Mouse (Mus musculus): ENCODE results near the gene Stpg2.
"Not testable (repeated sequence)": the region's sequence is repeated elsewhere in the genome, so short reads cannot be mapped to it uniquely, and the experiment has no call there.

Gene Stpg2

DNA sequence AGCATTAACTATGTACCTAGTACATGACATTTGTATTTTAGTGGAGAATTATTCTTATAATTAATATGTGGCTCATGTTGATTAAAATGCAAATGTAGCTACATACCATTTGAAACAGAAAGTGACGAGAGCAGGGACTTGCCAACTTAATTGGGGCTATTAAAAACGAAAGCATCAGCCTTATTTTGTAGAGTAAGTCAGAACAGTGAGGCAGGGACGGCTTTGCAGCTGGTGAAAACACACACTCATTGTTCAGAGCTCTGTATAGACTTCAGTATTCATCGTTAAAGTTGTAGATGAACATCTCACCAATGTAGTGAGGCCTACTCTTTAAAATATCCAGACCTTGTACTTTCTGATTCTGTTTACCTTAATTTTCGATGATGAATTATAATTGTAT, 213.6 kb downstream of the Stpg2 start:
- DNase-seq (ENCODE audit: low spot score in 2 of 2): no peak

DNA sequence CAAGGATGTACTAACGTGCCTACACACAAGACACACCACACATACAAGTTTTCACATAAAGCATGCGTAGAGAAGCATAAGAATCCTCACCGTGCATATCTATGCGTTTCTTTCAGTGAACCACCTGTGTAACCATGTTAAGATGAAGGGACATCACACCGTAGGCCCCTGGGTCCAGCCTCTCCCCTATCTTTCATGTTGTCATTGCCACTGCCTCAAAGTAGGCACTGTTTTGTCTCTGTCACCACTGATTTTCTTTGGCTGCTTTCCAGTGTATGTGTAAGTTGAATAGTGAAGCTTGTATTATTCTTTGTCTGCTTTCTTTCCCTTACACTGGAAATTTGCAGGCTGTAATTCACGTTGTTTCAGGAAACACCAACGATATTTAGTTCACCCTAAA, 236.7 kb downstream of the Stpg2 start:
- DNase-seq (ENCODE audit: low spot score in 2 of 2): no peak

DNA sequence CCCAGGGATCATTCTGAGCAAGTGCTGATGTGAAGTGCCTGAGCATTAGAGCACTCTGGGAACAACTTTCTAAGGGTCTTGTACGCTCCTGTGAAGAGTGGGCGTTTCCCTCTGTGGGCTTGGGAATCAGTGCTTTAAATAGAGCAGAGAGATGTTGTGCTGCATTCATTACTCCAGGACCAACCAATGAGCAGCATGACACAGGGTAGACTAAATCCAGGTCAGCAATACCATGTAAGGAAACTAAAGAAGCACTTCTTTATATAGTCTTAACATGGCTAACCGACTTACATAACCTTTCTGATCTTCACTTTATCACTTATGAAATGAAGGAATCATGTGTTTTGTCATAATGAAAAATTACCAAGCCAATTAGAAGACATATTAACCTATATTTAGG, 290.4 kb downstream of the Stpg2 start:
- no peak for DNase-seq (ENCODE audit: low spot score in 2 of 2)

DNA sequence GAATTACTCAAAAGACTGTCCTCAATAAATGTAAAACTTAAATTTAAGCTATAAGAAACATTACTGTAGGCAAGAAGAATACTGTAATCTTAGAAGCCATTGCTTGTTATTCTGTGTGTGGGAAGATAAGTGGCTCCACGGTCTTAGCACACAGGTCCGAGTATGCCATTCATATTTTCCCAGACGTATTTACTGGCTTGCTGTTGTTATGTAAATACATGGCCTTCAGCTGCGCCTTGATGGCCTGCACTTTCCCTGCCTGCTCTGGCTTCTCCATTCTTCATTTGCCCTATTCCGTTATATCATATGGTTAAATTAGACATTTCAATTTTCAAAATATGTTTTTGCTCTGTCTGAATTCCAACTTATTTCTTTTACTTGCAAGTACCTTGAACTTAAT, 296.7 kb downstream of the Stpg2 start:
- no peak for DNase-seq (ENCODE audit: low spot score in 2 of 2)

DNA sequence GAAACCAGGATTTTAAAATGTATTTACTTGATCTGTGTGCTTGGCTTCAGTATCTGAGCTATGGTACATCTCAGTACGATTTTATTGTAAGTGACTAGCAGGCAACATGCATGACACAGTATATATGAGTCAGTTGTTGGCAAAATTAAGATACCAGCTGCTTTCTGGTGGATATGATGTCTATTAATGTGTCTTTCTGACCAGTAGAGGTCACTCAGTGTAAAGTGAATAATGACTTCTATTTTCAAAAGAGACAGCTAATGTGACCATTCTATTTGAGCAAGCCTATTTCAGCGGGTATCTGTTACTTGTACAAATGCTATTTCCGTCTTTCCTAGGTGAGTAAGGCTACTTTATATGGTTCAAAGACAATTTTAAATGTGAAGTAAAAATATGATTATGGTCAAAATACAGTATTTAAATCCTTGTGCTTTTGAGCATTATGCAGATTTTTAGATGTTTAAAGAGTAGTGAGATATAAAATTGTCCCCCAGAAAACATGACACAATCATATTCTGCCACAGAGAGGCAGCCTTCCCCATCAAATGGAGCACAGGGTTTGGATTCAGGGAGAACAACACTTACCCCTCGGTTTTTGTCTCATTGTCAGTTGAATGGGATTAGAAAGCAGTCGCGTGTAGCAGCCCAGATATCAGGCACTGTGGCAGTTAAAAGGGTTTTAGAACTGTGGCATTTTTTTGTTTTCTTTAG, 303.9 kb downstream of the Stpg2 start:
- DNase-seq (ENCODE audit: low spot score in 2 of 2): peak; percentile 41 to 43

DNA sequence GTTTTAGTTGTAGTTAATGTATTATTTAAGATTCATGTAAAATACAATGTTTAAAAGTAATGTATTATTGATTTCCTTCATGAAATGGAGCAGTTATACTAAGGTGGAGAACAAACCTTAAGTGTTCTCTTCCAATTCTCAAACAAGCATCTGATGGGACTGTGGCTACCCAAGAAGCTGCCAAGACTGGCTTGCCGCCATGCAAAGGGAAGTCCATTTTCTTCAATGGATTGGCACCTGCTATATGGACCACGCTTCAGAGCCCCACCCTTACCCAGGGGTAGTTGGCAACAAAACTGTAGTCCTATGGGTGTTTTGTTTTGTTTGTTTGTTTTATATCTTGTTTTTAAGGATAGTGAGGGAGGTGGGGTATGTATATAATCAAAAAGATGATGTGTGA, 373.0 kb downstream of the Stpg2 start:
- no peak for DNase-seq (ENCODE audit: low spot score in 2 of 2)

DNA sequence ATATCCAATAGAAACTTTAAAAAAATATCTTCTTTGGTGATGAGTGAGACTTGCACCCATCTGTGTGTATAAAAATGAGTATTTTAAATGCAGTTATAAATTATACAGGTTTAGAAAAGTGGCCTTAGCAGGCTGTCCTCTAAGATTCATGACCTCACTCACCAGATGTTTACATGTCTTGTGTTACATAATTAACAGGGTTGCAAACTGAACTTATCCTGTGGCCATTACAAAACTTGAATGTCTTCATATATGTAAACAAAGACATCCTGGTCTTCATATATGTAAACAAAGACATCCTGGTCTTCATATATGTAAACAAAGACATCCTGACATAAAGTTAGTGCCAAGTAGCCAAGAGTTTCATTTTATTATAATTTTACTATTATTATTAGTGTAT, 375.8 kb downstream of the Stpg2 start:
- no peak for DNase-seq (ENCODE audit: low spot score in 2 of 2)

DNA sequence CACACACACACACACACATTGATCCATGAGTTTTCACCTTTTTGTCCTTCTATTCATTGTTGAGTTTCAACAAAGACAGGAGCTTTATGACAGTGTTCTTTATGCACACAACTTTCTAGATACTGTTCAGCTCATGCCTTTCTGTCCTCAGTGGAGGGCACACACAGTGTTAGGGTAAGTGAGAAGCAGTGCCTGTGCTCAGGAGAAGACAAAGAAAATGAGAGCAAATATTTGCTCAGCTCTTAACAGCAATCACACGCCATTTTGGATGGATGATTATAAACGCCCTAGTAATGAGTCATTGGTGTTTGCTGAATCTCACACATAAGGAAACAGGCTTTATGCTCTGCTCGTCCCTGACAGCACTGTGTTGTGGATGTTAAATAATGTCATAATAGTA, 394.0 kb downstream of the Stpg2 start:
- DNase-seq (ENCODE audit: low spot score in 2 of 2): no peak

DNA sequence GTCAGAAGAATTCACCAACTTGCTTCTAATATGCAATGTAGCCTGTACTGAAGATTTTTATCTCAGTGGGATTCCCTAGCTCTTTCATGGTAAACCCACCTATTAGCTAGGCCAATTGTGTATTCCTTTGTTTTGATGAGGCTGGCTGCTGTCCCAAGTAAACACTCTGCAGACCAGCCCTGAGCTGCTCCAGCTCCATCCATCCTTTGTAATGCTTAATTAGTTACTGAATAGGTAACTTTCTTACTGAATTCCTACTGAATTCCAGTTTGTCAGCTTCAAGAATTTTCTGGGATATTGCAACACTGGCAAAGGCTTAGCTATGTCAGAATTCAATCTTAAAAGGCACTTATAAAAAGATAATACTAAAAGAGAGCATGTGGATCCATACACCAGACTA, 402.8 kb downstream of the Stpg2 start:
- DNase-seq (ENCODE audit: low spot score in 2 of 2): not testable (repeated sequence)

DNA sequence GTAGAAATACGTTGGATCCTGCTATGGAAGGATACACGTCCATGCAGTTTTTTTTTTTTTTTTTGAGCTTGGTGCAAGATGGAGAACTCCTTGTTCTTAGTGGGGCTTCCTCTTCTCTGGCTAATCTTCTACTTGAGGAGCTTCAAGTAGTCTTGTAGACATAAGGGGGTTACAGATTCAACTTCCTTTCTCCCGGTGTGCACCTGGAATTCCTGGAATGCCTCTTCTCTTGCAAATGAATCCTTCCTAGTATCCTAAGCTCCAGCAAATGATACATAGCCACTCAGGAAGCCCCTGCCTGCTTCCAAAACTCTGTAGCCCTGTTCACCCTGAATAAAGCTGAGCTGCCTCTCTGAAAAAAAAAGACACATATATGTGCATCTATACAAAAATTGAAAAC, 409.1 kb downstream of the Stpg2 start:
- DNase-seq (ENCODE audit: low spot score in 2 of 2): no peak

DNA sequence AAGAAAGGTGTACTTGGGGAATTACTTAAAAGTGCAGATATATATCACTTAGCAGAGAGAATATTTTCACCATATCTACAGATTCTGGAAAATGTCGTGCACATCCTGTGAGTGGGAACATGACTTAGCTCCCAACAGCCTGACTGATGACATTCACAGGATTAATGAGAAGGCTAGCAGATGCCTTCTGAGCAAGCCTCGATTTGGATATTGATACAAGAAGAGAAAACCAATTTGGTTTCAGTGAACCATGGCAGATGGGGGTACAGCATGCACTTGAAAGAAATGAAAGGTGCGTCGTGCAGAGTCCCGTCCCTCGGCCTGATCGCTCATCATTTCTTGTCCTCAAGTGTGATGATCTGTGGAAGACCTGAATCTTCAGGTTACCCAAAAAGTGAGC, 410.3 kb downstream of the Stpg2 start:
- no peak for DNase-seq (ENCODE audit: low spot score in 2 of 2)

DNA sequence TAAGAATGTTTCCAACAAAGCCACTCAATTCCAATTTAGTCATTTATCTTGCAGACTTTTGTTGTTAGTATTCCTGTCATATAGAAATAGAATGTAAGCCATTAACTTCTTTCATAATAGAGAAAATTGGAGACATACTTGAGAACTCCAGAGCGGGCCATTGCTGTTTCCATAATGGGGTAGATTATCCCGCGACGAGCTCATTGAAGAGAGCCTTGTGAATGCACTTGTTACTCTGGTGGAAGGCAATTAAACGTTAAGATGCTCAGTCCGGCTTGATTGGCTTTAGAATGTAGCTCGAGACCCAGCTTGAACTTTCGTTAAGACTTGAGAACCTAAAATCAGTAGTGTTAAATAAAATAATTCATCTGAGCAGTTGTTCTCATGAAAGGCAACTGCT, 432.4 kb downstream of the Stpg2 start:
- no peak for DNase-seq (ENCODE audit: low spot score in 2 of 2)

DNA sequence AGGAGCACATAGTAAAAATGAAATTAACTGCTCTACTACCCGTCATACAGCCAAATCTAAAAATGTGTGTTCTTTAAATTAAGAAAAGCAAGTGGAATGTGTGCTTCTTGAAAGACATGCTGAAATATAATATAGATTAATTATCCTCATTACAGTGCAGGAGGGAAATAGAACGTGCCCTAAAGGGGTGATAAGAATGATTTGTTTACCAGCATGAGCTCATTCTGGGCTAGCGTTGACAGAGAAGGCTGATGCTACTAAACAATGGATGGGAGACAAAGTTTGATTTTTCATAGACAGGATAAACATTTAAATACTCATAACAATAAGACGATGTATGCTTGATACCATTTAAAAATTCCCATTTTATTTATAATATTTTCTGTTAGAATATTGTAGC, 446.0 kb downstream of the Stpg2 start:
- DNase-seq (ENCODE audit: low spot score in 2 of 2): no peak

DNA sequence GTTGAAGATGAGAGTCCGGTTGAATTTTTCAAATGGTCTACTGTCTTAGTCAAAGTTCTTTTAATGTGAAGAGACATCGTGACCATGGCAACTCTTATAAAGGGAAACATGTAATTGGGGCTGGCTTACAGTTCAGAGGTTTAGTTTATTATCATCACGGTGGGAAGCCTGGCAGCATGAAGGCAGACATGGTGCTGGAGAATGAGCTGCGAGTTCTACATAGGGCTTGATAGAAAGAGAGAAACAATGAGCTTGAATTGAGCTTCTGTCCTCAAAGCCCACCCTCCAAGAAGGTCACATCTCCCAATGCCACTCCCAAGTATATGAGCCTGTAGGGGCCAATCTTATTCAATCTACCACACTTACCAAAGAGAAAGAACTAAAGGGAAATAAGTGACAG, 453.9 kb downstream of the Stpg2 start:
- no peak for DNase-seq (ENCODE audit: low spot score in 2 of 2)

DNA sequence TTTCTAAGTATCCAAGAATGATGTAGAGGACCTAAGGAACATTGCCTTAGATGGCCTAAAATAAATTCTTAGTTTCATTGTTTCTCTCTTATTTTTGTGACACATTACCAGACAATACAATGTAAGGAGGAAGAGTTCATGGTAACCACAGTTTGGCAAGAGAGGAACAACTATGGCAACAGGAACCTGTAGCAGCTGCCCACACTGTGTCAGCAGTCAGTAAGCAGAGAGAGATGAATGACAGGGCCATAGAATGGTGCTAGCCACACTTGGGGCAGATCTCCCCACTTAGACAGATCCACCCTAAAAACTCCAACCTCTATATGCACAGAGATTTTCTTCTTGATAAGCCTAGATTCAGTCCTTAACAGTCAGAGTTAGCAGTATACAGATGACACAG, 456.7 kb downstream of the Stpg2 start:
- DNase-seq (ENCODE audit: low spot score in 2 of 2): no peak

DNA sequence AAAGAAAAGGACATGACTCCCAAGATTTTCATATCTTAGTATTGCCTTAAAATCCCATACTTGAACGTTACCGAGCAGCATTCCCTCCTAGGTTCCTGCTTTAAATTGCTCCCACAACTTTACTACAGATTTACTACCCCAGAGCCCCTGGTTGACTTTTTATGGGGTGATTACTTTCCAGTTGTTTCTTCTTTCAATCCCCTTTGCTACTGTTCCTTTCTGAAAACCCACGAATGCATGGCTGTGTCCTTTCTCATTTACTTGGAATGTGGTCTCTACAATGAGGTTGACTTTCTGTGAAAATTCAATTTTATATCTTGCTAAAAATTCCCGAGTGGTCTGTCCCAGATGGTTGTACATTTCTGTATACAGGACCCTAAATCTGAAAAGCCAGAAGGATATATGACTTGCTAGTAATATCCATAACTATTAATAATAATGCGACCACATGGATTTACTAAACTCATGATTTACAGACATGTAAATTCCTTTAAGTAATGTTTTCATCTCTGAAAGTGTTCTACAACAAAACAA, 458.3 kb downstream of the Stpg2 start:
- no peak for DNase-seq (ENCODE audit: low spot score in 2 of 2)

DNA sequence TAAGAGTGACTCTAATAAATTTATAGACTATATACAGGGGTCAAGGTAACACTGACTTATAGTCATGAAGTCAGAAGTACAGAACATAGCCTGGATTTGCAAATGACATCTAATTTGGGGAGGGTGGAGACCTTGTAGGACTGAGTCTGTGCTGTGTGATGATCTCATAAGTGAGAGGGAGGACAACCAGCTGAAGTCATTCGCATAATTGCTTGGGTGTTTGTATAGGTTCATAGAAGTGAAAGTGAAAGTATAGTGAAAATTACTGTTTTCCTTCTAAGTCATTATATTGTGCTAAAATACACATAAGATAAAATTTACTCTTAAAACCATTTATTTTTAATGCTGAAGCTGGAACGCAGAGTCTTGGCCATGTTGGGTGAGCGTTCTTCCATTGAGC, 459.6 kb downstream of the Stpg2 start:
- DNase-seq (ENCODE audit: low spot score in 2 of 2): no peak

DNA sequence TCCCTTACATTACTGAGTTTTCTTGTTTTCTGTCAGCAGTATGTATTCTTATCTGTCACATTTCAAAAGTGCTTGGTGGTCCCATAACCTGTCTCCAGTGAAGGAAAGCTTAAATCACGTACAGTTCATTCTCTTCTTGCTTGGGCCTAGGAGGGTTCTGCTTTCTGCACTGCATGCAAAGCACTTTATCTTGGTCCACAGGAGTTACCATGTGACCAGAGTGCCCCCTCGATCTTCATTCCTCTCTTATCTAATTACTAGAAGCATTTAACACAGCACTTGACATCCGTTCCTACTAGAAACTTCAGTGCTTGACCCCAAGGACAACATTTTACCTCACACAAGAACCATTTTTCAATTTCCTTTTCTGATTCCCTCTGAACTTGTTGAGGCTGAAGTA, 470.7 kb downstream of the Stpg2 start:
- DNase-seq (ENCODE audit: low spot score in 2 of 2): no peak

DNA sequence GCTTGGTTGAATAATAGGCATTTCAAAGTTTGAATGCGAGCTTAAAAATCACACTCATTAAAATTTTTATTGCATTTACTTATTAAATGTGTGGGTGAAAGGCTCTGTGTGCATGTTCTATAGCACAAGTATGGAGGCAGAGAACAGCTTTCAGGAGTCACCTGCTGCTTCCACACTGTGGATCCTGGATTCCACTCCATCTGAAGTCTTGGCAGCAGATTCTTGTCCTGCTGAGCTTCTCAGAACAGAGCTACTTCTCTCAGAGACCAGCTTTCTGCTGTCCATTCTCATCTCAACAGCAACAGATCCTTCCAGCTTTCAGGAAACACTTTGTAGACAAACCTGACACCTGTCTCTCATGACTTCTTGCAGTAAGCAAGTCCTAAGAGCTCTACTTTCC, 471.2 kb downstream of the Stpg2 start:
- no peak for DNase-seq (ENCODE audit: low spot score in 2 of 2)

DNA sequence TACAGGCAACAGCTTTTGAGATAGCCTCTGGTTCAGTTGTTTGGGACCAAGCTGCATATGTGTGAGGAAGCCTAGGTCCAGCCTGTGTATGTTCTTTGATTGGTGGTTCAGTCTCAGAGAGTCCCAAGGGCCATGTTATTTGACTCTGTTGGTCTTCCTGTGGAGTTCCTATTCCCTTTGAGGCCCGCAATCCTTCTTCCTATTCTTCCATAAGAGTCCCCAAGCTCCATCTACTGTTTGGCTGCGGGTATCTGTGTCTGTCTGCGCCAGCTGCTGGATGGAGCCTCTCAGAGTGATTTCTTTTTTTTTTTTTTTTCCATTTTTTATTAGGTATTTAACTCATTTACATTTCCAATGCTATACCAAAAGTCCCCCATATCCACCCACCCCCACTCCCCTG, 498.7 kb downstream of the Stpg2 start:
- DNase-seq (ENCODE audit: low spot score in 2 of 2): not testable (repeated sequence)

DNA sequence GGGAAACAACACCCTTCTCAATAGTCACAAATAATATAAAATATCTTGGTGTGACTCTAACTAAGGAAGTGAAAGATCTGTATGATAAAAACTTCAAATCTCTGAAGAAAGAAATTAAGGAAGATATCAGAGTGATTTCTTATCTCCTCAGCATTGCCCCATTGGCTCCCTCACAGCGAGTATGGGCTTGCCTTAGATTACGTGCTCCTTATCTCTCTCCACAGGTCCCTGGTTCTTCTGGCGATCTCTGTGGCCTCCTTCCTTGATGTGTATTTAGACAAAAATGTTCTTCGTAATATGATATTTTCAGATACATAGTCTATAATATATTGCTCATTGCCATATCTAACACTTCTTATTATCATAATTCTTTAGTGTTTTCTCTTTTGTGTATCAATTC, 501.9 kb downstream of the Stpg2 start:
- DNase-seq (ENCODE audit: low spot score in 2 of 2): not testable (repeated sequence)

DNA sequence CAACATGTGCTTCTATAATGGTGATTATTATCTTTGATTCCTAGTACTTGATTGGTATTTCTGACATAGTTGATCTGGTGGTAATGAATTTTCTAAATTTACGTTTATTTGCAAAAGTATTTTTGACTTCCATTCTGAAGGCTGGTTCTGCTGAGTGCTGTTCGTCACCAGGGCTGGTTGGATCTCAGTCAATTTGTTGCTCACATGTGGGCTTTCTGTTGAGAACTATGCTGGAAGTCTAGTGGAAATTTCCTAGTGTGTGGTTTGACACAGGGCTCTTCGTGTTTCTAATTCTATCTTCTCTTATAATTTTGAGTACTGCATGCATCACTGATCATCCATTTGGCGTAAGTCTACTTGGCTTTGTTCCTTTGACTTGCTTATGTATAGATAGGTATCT, 504.3 kb downstream of the Stpg2 start:
- no peak for DNase-seq (ENCODE audit: low spot score in 2 of 2)

DNA sequence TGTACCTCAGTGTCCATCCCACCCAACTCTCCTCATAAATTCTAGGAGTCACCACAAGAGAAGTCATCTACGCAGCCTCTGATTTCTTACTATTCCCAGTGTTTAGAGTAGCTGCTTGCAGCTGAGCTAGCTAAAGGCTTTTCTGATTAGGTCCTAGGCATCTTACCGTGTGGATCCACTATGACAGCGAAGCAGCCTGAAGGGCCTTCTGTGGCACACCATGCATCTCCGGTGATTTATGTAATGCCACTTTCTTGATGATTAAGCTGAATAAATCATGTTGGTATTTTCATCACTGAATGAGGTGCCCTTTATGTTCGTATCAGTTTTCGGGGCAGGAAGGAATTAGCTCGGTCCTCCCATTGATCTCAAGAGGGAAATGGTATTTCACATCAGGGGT, 523.3 kb downstream of the Stpg2 start:
- no peak for DNase-seq (ENCODE audit: low spot score in 2 of 2)

DNA sequence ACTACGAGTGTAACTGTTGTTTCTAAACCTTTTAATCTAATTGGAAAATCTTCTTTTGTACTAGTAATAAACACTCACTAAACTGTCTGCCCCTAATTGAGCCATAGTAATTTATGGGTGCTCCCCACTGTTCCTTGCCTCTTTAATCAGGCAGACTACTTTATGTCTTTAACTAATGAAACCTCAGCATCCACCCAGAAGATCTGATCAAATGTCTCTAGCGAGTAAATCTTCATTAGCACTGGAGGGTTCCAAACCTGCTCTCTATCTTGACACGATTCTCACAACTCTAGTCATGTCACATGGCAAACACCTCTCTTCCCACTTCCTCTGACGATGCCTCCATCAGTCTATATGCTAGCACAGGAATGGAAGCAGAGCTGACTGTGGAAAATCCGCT, 523.8 kb downstream of the Stpg2 start:
- no peak for DNase-seq (ENCODE audit: low spot score in 2 of 2)

All from right cerebral cortex, postnatal 10 days (tissue).